Mouse (Mus musculus): ENCODE results near the gene Ercc2.

GRCm38 (mm10) chr7:19350221-19350620, 31.6 kb upstream of the Ercc2 start:
- TF ChIP-seq POLR2A (IDR thresholded peaks at IDR 0.05; ENCODE audit: control insufficient read depth, extremely low read depth, insufficient read depth, low read length, poor library complexity): no peak
- TF ChIP-seq CTCF (IDR thresholded peaks at IDR 0.05; ENCODE audit: borderline replicate concordance, control insufficient read depth, extremely low read depth, insufficient read depth, low read length, poor library complexity): no peak
